Mouse (Mus musculus): ENCODE results near the gene Mast4. TPM values are rescaled to one million over a fixed set of nuclear protein-coding genes. Genes with fewer than 3 reads are reported as not detected.

The Mast4 gene
- polyA plus RNA-seq, 1 experiment, result 51.8 TPM

DNA sequence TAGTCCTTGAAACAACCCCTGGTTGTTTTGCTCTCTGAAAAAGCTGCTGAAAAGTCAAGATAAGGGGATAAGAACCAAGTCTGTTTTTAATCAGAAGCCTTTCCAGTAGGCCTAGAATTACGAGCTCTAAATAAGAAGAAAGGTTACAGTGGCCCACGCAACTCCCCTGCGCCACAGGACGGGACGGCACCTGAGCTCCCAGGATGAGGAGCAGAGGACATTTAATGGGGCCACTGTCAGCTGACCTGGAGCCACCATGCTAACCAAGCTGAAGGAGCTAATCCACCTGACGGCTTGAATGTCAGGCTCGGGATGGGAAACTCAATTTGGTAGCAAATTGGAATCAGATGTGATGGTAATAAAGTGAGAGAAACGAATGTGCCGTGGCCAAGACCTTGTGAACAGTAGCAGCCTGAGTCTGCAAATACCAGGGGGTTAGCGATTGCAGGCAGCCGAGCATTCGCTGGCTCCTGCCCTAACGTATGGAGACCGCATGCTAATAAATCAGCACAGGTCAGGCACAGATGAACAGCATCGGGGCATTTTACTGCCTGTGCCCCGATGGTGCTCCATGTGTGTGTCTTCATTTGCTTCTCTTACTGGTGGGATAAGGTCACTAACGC, 306.7 kb downstream of the Mast4 start:
- H3K4me3 ChIP-seq (ENCODE audit: insufficient read depth, low read length), result no peak overlapping the region
- H3K4me1 ChIP-seq (ENCODE audit: control insufficient read depth, insufficient read depth, low read length), result peaks cover 9% of the 10 kb centered on the region
- no peak overlapping the region for H3K27ac ChIP-seq (ENCODE audit: insufficient read depth, low read length)
- TF ChIP-seq POLR2A (IDR thresholded peaks at IDR 0.05; ENCODE audit: low read depth, low read length) (no peak), CTCF (IDR thresholded peaks at IDR 0.05; ENCODE audit: borderline replicate concordance, insufficient read depth, low read length) (no peak)

DNA sequence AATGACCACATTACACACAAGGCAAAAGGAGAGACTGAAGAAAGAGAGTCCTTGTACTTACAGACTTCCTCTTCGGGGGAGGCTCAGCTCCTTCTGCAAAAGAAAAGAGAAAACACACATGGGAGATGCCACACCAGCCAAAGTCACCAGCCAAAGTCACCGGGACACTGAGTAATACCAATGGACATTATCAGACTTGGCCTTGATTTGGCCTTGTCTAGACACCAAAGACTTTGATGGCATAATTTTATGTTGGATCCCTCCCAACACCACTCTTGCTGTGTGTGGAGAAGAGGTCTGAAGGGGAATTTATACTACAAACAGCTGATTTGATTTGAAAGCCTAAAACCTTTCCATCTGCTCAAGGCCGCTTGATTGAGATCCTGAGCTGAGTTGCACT, 308.8 kb downstream of the Mast4 start:
- Histone ChIP-seq H3K27ac (ENCODE audit: insufficient read depth, low read length) (peak overlapping the region; percentile 38), H3K4me1 (ENCODE audit: control insufficient read depth, insufficient read depth, low read length) (peaks cover 9% of the 10 kb centered on the region), H3K4me3 (ENCODE audit: insufficient read depth, low read length) (no peak overlapping the region)
- TF ChIP-seq POLR2A (IDR thresholded peaks at IDR 0.05; ENCODE audit: low read depth, low read length) (no peak), CTCF (IDR thresholded peaks at IDR 0.05; ENCODE audit: borderline replicate concordance, insufficient read depth, low read length) (no peak)

DNA sequence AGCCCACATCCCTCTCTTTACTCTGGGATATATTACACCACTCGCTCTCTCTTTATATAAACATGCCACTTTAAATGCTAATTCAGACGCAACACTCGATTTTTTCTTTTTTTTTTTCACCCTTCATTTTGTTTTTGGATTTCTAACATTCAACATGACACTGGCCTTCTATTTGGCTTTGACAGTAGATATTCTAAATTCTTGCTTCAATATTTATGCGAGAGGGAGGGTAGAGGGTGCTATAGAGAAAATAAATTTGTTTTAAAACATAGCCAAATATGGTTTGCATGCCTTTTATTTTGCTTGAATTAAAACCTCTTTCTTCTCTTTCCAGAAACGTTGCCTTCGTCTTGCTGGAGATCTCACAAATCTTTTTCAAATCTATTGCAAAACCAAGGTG, 315.8 kb downstream of the Mast4 start:
- Histone ChIP-seq H3K4me3 (ENCODE audit: insufficient read depth, low read length) (no peak overlapping the region), H3K4me1 (ENCODE audit: control insufficient read depth, insufficient read depth, low read length) (no peaks in the 10 kb centered on the region)
- TF ChIP-seq CTCF (IDR thresholded peaks at IDR 0.05; ENCODE audit: borderline replicate concordance, insufficient read depth, low read length) (no peak), POLR2A (IDR thresholded peaks at IDR 0.05; ENCODE audit: low read depth, low read length) (no peak)

DNA sequence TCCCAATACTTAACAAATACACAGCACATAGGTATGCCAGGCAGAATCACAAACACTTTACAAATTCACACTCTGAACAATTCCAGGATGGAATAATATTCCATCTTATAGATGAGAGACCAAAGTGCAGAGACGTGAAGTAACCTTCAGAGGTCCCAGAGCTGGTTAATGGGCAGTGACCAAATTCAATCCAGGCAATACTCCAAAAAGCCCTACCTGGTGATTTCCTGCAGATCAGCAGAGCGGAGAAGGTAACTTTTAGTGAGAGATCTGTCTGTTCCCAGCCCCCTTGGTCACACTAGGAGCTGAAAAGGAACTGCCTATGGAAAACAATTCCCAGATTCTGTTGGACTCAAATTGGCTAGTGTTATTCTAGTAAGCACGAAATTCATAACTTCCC, 316.6 kb downstream of the Mast4 start:
- no peaks in the 10 kb centered on the region for H3K4me1 ChIP-seq (ENCODE audit: control insufficient read depth, insufficient read depth, low read length)
- no peak for TF ChIP-seq CTCF (IDR thresholded peaks at IDR 0.05; ENCODE audit: borderline replicate concordance, insufficient read depth, low read length)
- no peak for TF ChIP-seq POLR2A (IDR thresholded peaks at IDR 0.05; ENCODE audit: low read depth, low read length)
- no peak overlapping the region for H3K4me3 ChIP-seq (ENCODE audit: insufficient read depth, low read length)
- no peak overlapping the region for H3K27ac ChIP-seq (ENCODE audit: insufficient read depth, low read length)

More for the DNA sequence above, 315.8 kb downstream of the Mast4 start:
- no peak overlapping the region for H3K27ac ChIP-seq (ENCODE audit: insufficient read depth, low read length)

DNA sequence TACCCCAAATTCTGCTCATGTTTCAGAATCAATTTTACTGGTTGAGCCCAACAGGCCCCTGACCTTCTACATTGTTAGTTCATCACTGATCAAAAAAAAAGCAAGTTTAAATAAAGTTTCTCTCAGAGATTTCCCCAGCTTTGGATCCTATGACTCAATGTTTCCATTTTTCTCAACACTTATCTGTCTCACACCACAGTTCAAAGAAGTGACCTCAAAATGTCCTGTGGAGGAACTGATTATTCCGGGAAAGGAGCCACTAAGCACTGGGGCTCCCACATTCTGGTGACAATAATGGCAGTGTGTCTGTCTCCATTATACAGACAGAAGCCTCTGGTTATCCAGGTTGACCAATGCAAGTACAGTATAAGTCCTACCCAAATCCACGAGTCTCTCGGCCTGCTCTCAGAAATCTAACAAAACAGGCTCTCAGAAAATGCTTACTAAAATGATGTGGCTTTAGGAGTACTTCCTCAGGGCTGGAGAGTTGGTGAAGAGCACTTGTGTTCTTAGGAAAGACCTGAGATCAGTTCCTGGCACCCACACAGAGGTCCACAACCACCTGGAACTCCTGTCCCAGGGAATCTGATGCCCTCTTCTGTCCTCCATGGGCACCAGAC, 319.1 kb downstream of the Mast4 start:
- TF ChIP-seq POLR2A (IDR thresholded peaks at IDR 0.05; ENCODE audit: low read depth, low read length) (no peak), CTCF (IDR thresholded peaks at IDR 0.05; ENCODE audit: borderline replicate concordance, insufficient read depth, low read length) (no peak)

DNA sequence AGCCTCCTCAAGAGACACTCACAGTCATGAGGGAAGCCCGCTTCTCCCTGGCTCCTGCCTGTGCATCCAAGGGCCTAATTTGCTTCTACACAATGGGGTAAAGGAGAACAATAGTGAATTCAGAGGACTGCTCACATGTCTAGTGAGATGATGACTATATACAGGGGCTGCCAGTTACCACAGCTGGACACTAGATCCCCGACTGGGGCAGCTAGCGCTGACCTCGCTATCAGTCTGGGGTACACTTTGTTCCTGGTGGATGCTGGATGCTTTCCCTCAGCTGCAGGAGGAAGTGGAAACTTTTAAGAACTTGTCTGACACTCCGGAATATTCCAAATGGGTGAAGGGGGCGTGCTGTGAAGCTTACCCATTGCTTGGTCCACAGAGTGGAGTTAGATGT, 319.7 kb downstream of the Mast4 start:
- Histone ChIP-seq H3K27ac (ENCODE audit: insufficient read depth, low read length) (no peak overlapping the region), H3K4me3 (ENCODE audit: insufficient read depth, low read length) (no peak overlapping the region), H3K4me1 (ENCODE audit: control insufficient read depth, insufficient read depth, low read length) (no peaks in the 10 kb centered on the region)
- TF ChIP-seq CTCF (IDR thresholded peaks at IDR 0.05; ENCODE audit: borderline replicate concordance, insufficient read depth, low read length), result no peak
- no peak for TF ChIP-seq POLR2A (IDR thresholded peaks at IDR 0.05; ENCODE audit: low read depth, low read length)

More for the DNA sequence above, 319.1 kb downstream of the Mast4 start:
- no peak overlapping the region for H3K4me3 ChIP-seq (ENCODE audit: insufficient read depth, low read length)
- H3K27ac ChIP-seq (ENCODE audit: insufficient read depth, low read length), result peak overlapping the region; percentile 40; the same call in 1 of the 2 replicates
- no peaks in the 10 kb centered on the region for H3K4me1 ChIP-seq (ENCODE audit: control insufficient read depth, insufficient read depth, low read length)

DNA sequence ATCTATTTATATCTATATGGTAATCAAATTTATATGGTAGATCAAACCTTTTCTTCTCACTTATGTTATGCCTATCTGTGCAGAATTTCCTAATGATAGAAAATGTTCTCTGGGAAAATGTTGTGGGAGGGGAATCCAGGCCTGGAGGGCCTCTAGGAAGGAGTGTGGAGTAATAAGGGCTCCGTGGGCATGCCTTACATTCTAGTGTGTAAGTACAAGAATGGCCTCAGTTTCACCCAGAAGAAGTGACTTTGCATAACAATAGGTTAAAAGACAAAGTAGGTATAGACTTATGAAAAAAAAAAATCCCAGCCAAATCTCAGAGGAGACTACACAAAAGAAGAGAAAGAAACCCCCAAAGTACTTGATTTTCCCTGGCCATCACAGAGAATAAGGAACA, 320.1 kb downstream of the Mast4 start:
- no peak overlapping the region for H3K27ac ChIP-seq (ENCODE audit: insufficient read depth, low read length)
- no peaks in the 10 kb centered on the region for H3K4me1 ChIP-seq (ENCODE audit: control insufficient read depth, insufficient read depth, low read length)
- H3K4me3 ChIP-seq (ENCODE audit: insufficient read depth, low read length), result no peak overlapping the region
- TF ChIP-seq POLR2A (IDR thresholded peaks at IDR 0.05; ENCODE audit: low read depth, low read length), result no peak
- no peak for TF ChIP-seq CTCF (IDR thresholded peaks at IDR 0.05; ENCODE audit: borderline replicate concordance, insufficient read depth, low read length)

DNA sequence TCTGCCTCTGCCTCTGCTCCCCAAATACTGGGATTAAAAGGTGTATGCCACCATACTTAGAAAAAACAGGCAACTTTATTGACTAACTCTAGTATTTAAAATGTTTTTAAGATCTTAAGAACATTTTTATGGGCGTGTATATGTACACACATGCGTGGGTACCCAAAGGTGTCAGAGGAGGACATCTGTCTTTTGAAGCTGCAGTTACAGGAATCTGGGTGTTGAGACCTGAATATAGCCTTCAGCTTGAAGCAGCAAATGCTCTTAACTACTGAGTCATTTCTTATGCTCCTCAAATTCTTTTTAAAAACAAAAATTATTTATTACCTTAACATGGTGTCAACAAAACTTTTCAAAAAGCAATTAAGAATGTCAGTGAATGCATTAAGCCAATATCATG, 329.1 kb downstream of the Mast4 start:
- Histone ChIP-seq H3K4me1 (ENCODE audit: control insufficient read depth, insufficient read depth, low read length) (no peaks in the 10 kb centered on the region), H3K4me3 (ENCODE audit: insufficient read depth, low read length) (no peak overlapping the region), H3K27ac (ENCODE audit: insufficient read depth, low read length) (no peak overlapping the region)
- TF ChIP-seq POLR2A (IDR thresholded peaks at IDR 0.05; ENCODE audit: low read depth, low read length), result no peak
- no peak for TF ChIP-seq CTCF (IDR thresholded peaks at IDR 0.05; ENCODE audit: borderline replicate concordance, insufficient read depth, low read length)

DNA sequence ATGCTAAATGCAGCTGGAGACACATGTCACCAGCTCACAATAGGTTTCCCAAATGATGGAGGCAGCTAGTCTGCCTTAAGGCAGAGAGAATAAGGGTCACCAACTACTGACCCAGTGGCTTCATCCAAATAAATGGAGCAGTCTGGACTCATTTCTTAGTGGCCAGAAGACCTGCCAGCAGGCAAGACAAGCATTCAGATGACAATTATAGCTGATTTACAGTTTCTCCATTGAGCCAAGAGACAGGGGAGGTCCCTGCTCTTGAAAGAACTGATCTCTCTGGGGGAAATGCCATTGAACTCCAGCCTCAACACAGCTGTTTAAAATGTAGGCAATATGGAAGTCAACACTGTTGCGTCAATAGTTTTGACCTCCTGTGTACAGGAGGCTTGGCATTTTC, 332.5 kb downstream of the Mast4 start:
- H3K4me3 ChIP-seq (ENCODE audit: insufficient read depth, low read length), result no peak overlapping the region

DNA sequence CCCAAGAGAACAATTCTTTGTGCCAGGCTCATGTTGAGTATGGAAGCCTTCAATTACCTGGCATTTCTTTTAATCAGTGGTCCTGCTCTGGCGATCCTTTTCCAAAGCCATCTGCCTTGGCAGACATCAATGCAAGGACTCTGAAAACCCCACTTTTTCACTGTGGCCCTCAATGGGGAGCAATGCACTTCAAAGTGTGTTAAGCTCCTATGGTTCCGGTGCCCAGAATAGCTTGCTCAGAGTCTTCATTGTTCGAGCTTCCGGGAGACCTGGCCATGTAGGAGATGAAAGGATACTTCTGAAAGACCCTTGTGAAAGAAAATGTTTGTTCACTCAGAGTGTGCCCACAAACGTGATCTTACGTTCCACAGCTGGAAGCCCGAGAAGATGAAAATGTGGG, 333.4 kb downstream of the Mast4 start:
- Histone ChIP-seq H3K27ac (ENCODE audit: insufficient read depth, low read length) (no peak overlapping the region), H3K4me3 (ENCODE audit: insufficient read depth, low read length) (no peak overlapping the region), H3K4me1 (ENCODE audit: control insufficient read depth, insufficient read depth, low read length) (no peaks in the 10 kb centered on the region)
- TF ChIP-seq CTCF (IDR thresholded peaks at IDR 0.05; ENCODE audit: borderline replicate concordance, insufficient read depth, low read length) (no peak), POLR2A (IDR thresholded peaks at IDR 0.05; ENCODE audit: low read depth, low read length) (no peak)

More for the DNA sequence above, 332.5 kb downstream of the Mast4 start:
- no peak overlapping the region for H3K27ac ChIP-seq (ENCODE audit: insufficient read depth, low read length)
- TF ChIP-seq CTCF (IDR thresholded peaks at IDR 0.05; ENCODE audit: borderline replicate concordance, insufficient read depth, low read length) (no peak), POLR2A (IDR thresholded peaks at IDR 0.05; ENCODE audit: low read depth, low read length) (no peak)
- H3K4me1 ChIP-seq (ENCODE audit: control insufficient read depth, insufficient read depth, low read length), result no peaks in the 10 kb centered on the region
